Mouse (Mus musculus) CH12.LX (cell line): ENCODE measurements around the gene Polr2a.
A peak's percentile ranks its signal among the peaks of the same experiment; 100 is the strongest.

ENCODE experiments used
- BHLHE40 ChIP-seq: IDR thresholded peaks from 2 replicates; pipeline ENCODE4 v1.6.1; 2011; ENCODE audit warnings: mild to moderate bottlenecking, low read depth, low read length, improper control_type of control experiment
- CTCF ChIP-seq, 2 experiments: IDR thresholded peaks in 1 of 2; conservative IDR thresholded peaks in 1 of 2; 2 replicates each; pipeline ENCODE4 v1.5.1; 2011 to 2012; ENCODE audit warnings: low read depth in 2 of 2, low read length in 2 of 2, improper control_type of control experiment in 1 of 2, inconsistent platforms in 1 of 2, mild to moderate bottlenecking in 1 of 2, moderate library complexity in 1 of 2
- EP300 ChIP-seq: IDR thresholded peaks from 2 replicates; pipeline ENCODE4 v1.6.1; 2011; ENCODE audit warnings: low read length, improper control_type of control experiment
- JUN ChIP-seq: IDR thresholded peaks from 2 replicates; pipeline ENCODE4 v1.6.1; 2011; ENCODE audit warnings: low read depth, mild to moderate bottlenecking, low read length, improper control_type of control experiment, moderate library complexity; ENCODE audit not compliant: insufficient read depth
- NELFE ChIP-seq: IDR thresholded peaks from 2 replicates; pipeline ENCODE4 v1.6.1; 2011; ENCODE audit warnings: low read depth, low read length, improper control_type of control experiment
- POLR2A ChIP-seq: IDR thresholded peaks from 2 replicates; pipeline ENCODE4 v1.6.1; 2011; ENCODE audit warnings: low read depth, mild to moderate bottlenecking, improper control_type of control experiment, low read length
- USF2 ChIP-seq: conservative IDR thresholded peaks from 2 replicates; pipeline ENCODE4 v1.6.1; 2011; ENCODE audit warnings: low read depth, low read length, improper control_type of control experiment
- ZNF384 ChIP-seq: IDR thresholded peaks from 2 replicates; pipeline ENCODE4 v1.6.1; 2012; ENCODE audit warnings: low read depth, low read length, improper control_type of control experiment, inconsistent platforms

- TF ChIP-seq CTCF (conservative IDR thresholded peaks at IDR 0.05 in 1 of 2, IDR thresholded peaks at IDR 0.05 in 1 of 2; ENCODE audit: low read depth in 2 of 2, low read length in 2 of 2) (peak; percentile 62 to 84), USF2 (no peak), EP300 (no peak), POLR2A (no peak), BHLHE40 (no peak), ZNF384 (no peak), JUN (no peak), NELFE (no peak)
Observed at GRCm38 (mm10) chr11:69715482-69715881, 43.0 kb downstream of the Polr2a start.
